Mouse (Mus musculus) heart, adult 2 months (tissue): ENCODE measurements at regions not wholly inside any gene's neighbourhood (a gene's known extent, or its start where the extent isn't known, plus 50 kb on each side); places are given as distances from the start of the nearest gene placed in this dataset.

Experiments used
- DNase-seq, 2 experiments: peaks; one replicate each; pipeline ENCODE4 v3.0.0; 2021
- H3K27ac ChIP-seq: fragments of 200-600 bp; 2 replicates; pipeline ENCODE4 v1.8.1; 2022
- H3K27me3 ChIP-seq: fragments of 200-500 bp; 2 replicates; pipeline ENCODE4 v1.6.1; 2012; ENCODE audit warnings: mild to moderate bottlenecking, low read length, inconsistent platforms, mixed read lengths; ENCODE audit not compliant: control insufficient read depth, insufficient read depth
- H3K36me3 ChIP-seq: fragments of 200-500 bp; 2 replicates; pipeline ENCODE4 v1.6.1; 2012; ENCODE audit warnings: low read length, inconsistent platforms; ENCODE audit not compliant: control insufficient read depth, insufficient read depth
- H3K4me1 ChIP-seq: fragments of 200-500 bp; 2 replicates; pipeline ENCODE4 v1.6.1; 2011; ENCODE audit warnings: low read length; ENCODE audit not compliant: control insufficient read depth, insufficient read depth
- H3K4me3 ChIP-seq: fragments of 200-600 bp; 2 replicates; pipeline ENCODE4 v1.8.1; 2022
- H3K79me2 ChIP-seq: fragments of 200-500 bp; replicated peaks from 2 replicates; pipeline ENCODE4 v1.6.1; 2012; ENCODE audit warnings: mild to moderate bottlenecking, inconsistent platforms, low read length, moderate library complexity, mixed read lengths; ENCODE audit not compliant: control insufficient read depth, insufficient read depth
- H3K9ac ChIP-seq: fragments of 200-500 bp; 2 replicates; pipeline ENCODE4 v1.6.1; 2012; ENCODE audit warnings: low read depth, mild to moderate bottlenecking, control low read depth, inconsistent platforms, low read length, mixed read lengths
- CTCF ChIP-seq: fragments of 200-600 bp; IDR thresholded peaks from 2 replicates; pipeline ENCODE4 v1.8.1; 2022; ENCODE audit warnings: antibody characterized with exemption, mild to moderate bottlenecking, moderate library complexity
- EP300 ChIP-seq: fragments of 200-500 bp; IDR thresholded peaks from 2 replicates; pipeline ENCODE4 v1.6.1; 2011; ENCODE audit warnings: low read depth, low read length, control low read depth; ENCODE audit not compliant: insufficient read depth
- POLR2A ChIP-seq: fragments of 200-500 bp; IDR thresholded peaks from 2 replicates; pipeline ENCODE4 v1.6.1; 2011; ENCODE audit warnings: mild to moderate bottlenecking, low read depth, low read length, control low read depth; ENCODE audit not compliant: insufficient read depth
- WGBS: fragments of 180-500 bp; shearing (Covaris S2); methylation state at CpG from one replicate; pipeline ENCODE4 v1.1.7; 2018; 5-methylcytosine and 5-hydroxymethylcytosine counted together
- intact Hi-C: fragments of 180-260 bp; cut with DNase I; formaldehyde crosslinking; loops from one replicate; pipeline ENCODE4 v1.15.1; 2025

GRCm38 (mm10) chr15:41920270-41920669 is 1786.1 kb downstream of the 9330182O14Rik start:
- Histone ChIP-seq H3K4me3 (no peak overlapping the region), H3K9ac (no peak overlapping the region), H3K27ac (no peak overlapping the region), H3K79me2 (no peaks in the 10 kb centered on the region), H3K36me3 (no peaks in the 10 kb centered on the region), H3K4me1 (no peaks in the 10 kb centered on the region), H3K27me3 (no peaks in the 10 kb centered on the region)
- TF ChIP-seq POLR2A: no peak
- TF ChIP-seq EP300: no peak
- TF ChIP-seq CTCF: no peak
- intact Hi-C loops: no loop called here
- 77% methylated on average over 2 of the region's 2 CpGs for WGBS
- no peak for DNase-seq

- H3K27me3 ChIP-seq: no peaks in the 10 kb centered on the region
- H3K79me2 ChIP-seq: no peaks in the 10 kb centered on the region
- no peaks in the 10 kb centered on the region for H3K4me1 ChIP-seq
- H3K36me3 ChIP-seq: no peaks in the 10 kb centered on the region
- DNase-seq: no peak
- WGBS: 47% methylated on average over 2 of the region's 2 CpGs
- H3K27ac ChIP-seq: no peak overlapping the region
- TF ChIP-seq POLR2A: no peak
- no peak for TF ChIP-seq EP300
- TF ChIP-seq CTCF: no peak
- H3K4me3 ChIP-seq: no peak overlapping the region
- H3K9ac ChIP-seq: no peak overlapping the region
- intact Hi-C loops: no loop called here
These were observed 1802.5 kb downstream of the 9330182O14Rik start for GRCm38 (mm10) chr15:41936697-41937096.

GRCm38 (mm10) chr15:41945226-41945625 is 1811.1 kb downstream of the 9330182O14Rik start:
- 71% methylated on average over 2 of the region's 2 CpGs for WGBS
- TF ChIP-seq EP300 (no peak), POLR2A (no peak), CTCF (no peak)
- intact Hi-C loops: no loop called here
- H3K36me3 ChIP-seq: no peaks in the 10 kb centered on the region
- no peak for DNase-seq
- H3K4me1 ChIP-seq: no peaks in the 10 kb centered on the region
- H3K4me3 ChIP-seq: no peak overlapping the region
- H3K27ac ChIP-seq: no peak overlapping the region
- no peak overlapping the region for H3K9ac ChIP-seq
- H3K27me3 ChIP-seq: no peaks in the 10 kb centered on the region
- no peaks in the 10 kb centered on the region for H3K79me2 ChIP-seq

GRCm38 (mm10) chr15:41947888-41948287 is 1813.7 kb downstream of the 9330182O14Rik start:
- H3K27me3 ChIP-seq: no peaks in the 10 kb centered on the region
- TF ChIP-seq EP300: no peak
- no peak for TF ChIP-seq CTCF
- TF ChIP-seq POLR2A: no peak
- intact Hi-C loops: no loop called here
- H3K36me3 ChIP-seq: no peaks in the 10 kb centered on the region
- H3K9ac ChIP-seq: no peak overlapping the region
- H3K4me1 ChIP-seq: no peaks in the 10 kb centered on the region
- no peak overlapping the region for H3K4me3 ChIP-seq
- no peaks in the 10 kb centered on the region for H3K79me2 ChIP-seq
- no peak for DNase-seq
- no peak overlapping the region for H3K27ac ChIP-seq

GRCm38 (mm10) chr15:41948347-41949093 is 1814.4 kb downstream of the 9330182O14Rik start:
- DNase-seq: no peak
- no peak overlapping the region for H3K27ac ChIP-seq
- intact Hi-C loops: no loop called here

GRCm38 (mm10) chr15:41949094-41949461 is 1814.9 kb downstream of the 9330182O14Rik start:
- H3K27ac ChIP-seq: no peak overlapping the region
- H3K9ac ChIP-seq: no peak overlapping the region
- DNase-seq: no peak
- intact Hi-C loops: no loop called here
- no peak for TF ChIP-seq EP300
- no peak for TF ChIP-seq POLR2A
- TF ChIP-seq CTCF: no peak
- H3K4me3 ChIP-seq: no peak overlapping the region
- no peaks in the 10 kb centered on the region for H3K79me2 ChIP-seq
- 74% methylated on average over 6 of the region's 6 CpGs for WGBS
- H3K4me1 ChIP-seq: no peaks in the 10 kb centered on the region
- H3K27me3 ChIP-seq: no peaks in the 10 kb centered on the region
- H3K36me3 ChIP-seq: no peaks in the 10 kb centered on the region

More at GRCm38 (mm10) chr15:41948347-41949093, 1814.4 kb downstream of the 9330182O14Rik start:
- no peak overlapping the region for H3K4me3 ChIP-seq
- H3K79me2 ChIP-seq: no peaks in the 10 kb centered on the region
- 43% methylated on average over 4 of the region's 4 CpGs for WGBS
- no peaks in the 10 kb centered on the region for H3K36me3 ChIP-seq
- no peaks in the 10 kb centered on the region for H3K4me1 ChIP-seq
- TF ChIP-seq CTCF: peak; percentile 71
- TF ChIP-seq POLR2A: no peak
- no peaks in the 10 kb centered on the region for H3K27me3 ChIP-seq
- no peak overlapping the region for H3K9ac ChIP-seq
